Mouse (Mus musculus): ENCODE data around the gene Galp.
"Not testable (repeated sequence)": the region's sequence is repeated elsewhere in the genome, so short reads cannot be mapped to it uniquely, and the experiment has no call there.

Gene Galp

GRCm38 (mm10) chr7:6260004-6260403 is 63.1 kb downstream of the Galp start:
- DNase-seq: not testable (repeated sequence)

- DNase-seq: no peak
Measured at GRCm38 (mm10) chr7:6262120-6262519, 65.2 kb downstream of the Galp start.

- DNase-seq: no peak
Measured at GRCm38 (mm10) chr7:6262984-6263383, 66.1 kb downstream of the Galp start.

GRCm38 (mm10) chr7:6265695-6266094 is 68.8 kb downstream of the Galp start:
- peak; percentile 33 for DNase-seq

All from kidney, adult 18-20 months (tissue).